7 mouse cellular contexts compared by ENCODE assay signal in the genomic region with DNA sequence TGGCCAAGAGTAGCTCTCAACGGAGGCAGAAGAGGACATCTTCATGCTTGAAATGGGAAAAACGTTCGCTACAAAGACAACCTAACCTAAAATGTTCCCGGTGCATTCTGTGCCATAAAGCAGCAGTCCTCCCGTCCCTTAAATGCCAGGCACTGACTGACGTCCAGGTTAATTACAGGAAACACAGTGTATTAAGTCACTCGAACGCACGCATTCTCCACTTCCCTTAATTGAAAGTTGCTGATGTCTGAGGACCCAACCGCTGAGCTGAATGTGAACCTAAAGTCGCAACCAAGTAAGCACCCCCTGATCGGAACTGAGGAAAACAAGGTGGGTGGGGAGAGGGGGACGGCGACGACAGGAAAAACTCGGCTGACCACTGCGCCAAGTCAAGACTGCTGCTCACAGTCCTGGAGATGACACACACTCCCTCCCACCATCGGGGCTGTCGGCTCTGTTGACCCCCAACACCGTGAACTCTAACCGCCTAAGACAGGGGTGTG. TPM values are rescaled to one million over a fixed set of nuclear protein-coding genes. Genes with fewer than 3 reads are reported as not detected.
DNase-seq lines count a peak whose midpoint lies in the region; ATAC-seq and TF ChIP-seq lines count a peak whose summit lies in the region.

No protein-coding gene starts in this region.

- peaks cover 8% of the 10 kb centered on the region for H3K4me1 ChIP-seq in thymus, adult 2 months (replicated peaks; ENCODE audit: control insufficient read depth, insufficient read depth, low read length)
- H3K4me1 ChIP-seq in hindbrain, embryonic 12.5 days = peaks cover 19% of the 10 kb centered on the region

- H3K27me3 ChIP-seq in thymus, adult 2 months (ENCODE audit: control insufficient read depth, insufficient read depth, low read length) = no peaks in the 10 kb centered on the region
- H3K27me3 ChIP-seq in hindbrain, embryonic 12.5 days = no peaks in the 10 kb centered on the region

- TF ChIP-seq POLR2A in thymus, adult 2 months (IDR thresholded peaks at IDR 0.05; ENCODE audit: control insufficient read depth, extremely low read depth, insufficient read depth, low read length, poor library complexity) = 0 out of 2 replicates have a peak, but pooled peaks have one; percentile 3

- H3K36me3 ChIP-seq in thymus, adult 2 months (ENCODE audit: control insufficient read depth, insufficient read depth, low read length) = no peaks in the 10 kb centered on the region
- H3K36me3 ChIP-seq in hindbrain, embryonic 12.5 days = no peaks in the 10 kb centered on the region

- H3K27ac ChIP-seq in thymus, adult 2 months (ENCODE audit: control insufficient read depth, insufficient read depth, low read length) = no peak overlapping the region
- peak overlapping the region; percentile 89 for H3K27ac ChIP-seq in hindbrain, embryonic 12.5 days

- peak overlapping the region; percentile 80 for H3K4me3 ChIP-seq in thymus, adult 2 months (ENCODE audit: control insufficient read depth, insufficient read depth, low read length)
- peak overlapping the region; percentile 96 for H3K4me3 ChIP-seq in hindbrain, embryonic 12.5 days

- peak overlapping the region; percentile 89 for H3K4me2 ChIP-seq in hindbrain, embryonic 12.5 days (replicated peaks)

- 1% methylated on average over 21 of the region's 21 CpGs for WGBS in thymus, adult 2 months
- WGBS in hindbrain, embryonic 12.5 days = 4% methylated on average over 21 of the region's 21 CpGs

- DNase-seq in thymus, adult 2 months = no peak
- DNase-seq in thymus, adult 18-20 months = no peak
- no peak for DNase-seq in frontal cortex, postnatal 36 days (ENCODE audit: low spot score in 2 of 2)
- DNase-seq in adrenal gland, postnatal 10 days = no peak

- H3K9me3 ChIP-seq in hindbrain, embryonic 12.5 days (replicated peaks) = no peaks in the 10 kb centered on the region

- peak overlapping the region; percentile 95 for H3K9ac ChIP-seq in hindbrain, embryonic 12.5 days

- TF ChIP-seq CTCF in thymus, adult 2 months (IDR thresholded peaks at IDR 0.05; ENCODE audit: borderline replicate concordance, control insufficient read depth, extremely low read depth, insufficient read depth, low read length, poor library complexity) = no peak

- ATAC-seq in common myeloid progenitor, adult 5-6 weeks (replicated peaks; ENCODE audit: low read depth, poor library complexity, severe bottlenecking) = peak; percentile 48
- no peak; the same call in 1 of the 2 replicates for ATAC-seq in hindbrain, embryonic 12.5 days (ENCODE audit: low FRiP score)
- peak; percentile 73 for ATAC-seq in megakaryocyte, adult 5-6 weeks (ENCODE audit: poor library complexity, severe bottlenecking)

RNA-seq across cellular contexts. Expression of a gene that starts 0.7 kb away (rescaled TPM):
- 14.0 and 16.1 TPM in 2 replicates for polyA plus RNA-seq in thymus, adult 2 months (2012; rRNA removed)
- 35.6 and 40.6 TPM in 2 replicates for total RNA-seq in common myeloid progenitor, adult 5-6 weeks (2017)
- 100 and 104 TPM in 2 replicates for polyA plus RNA-seq in hindbrain, embryonic 12.5 days (2016; fragmentation: Nextera tagmentation; extraction: Ambion mirVana)
- 43.9 and 53.0 TPM in 2 replicates for total RNA-seq in megakaryocyte, adult 5-6 weeks (2015)
- 49.9 and 51.0 TPM in 2 replicates for total RNA-seq in megakaryocyte, adult 5-6 weeks (2017)
- 10 to 100 TPM; 52.0 to 53.2 TPM for total RNA-seq in adrenal gland, postnatal 10 days (2021)

RNA-seq across cellular contexts. Expression of a gene that starts 38.7 kb away (rescaled TPM):
- polyA plus RNA-seq in thymus, adult 2 months (2012; rRNA removed) = 15.0 and 15.1 TPM in 2 replicates
- total RNA-seq in common myeloid progenitor, adult 5-6 weeks (2017) = 25.2 and 33.5 TPM in 2 replicates
- polyA plus RNA-seq in hindbrain, embryonic 12.5 days (2016; fragmentation: Nextera tagmentation; extraction: Ambion mirVana) = 29.6 and 33.8 TPM in 2 replicates
- 21.2 and 21.5 TPM in 2 replicates for total RNA-seq in megakaryocyte, adult 5-6 weeks (2015)
- total RNA-seq in megakaryocyte, adult 5-6 weeks (2017) = 43.2 and 66.3 TPM in 2 replicates
- total RNA-seq in adrenal gland, postnatal 10 days (2021) = 10 to 100 TPM; 36.9 to 37.0 TPM

RNA-seq across cellular contexts. Expression of a gene that starts 40.6 kb away (rescaled TPM):
- 65.9 and 74.4 TPM in 2 replicates for polyA plus RNA-seq in thymus, adult 2 months (2012; rRNA removed)
- total RNA-seq in common myeloid progenitor, adult 5-6 weeks (2017) = 61.5 and 77.1 TPM in 2 replicates
- polyA plus RNA-seq in hindbrain, embryonic 12.5 days (2016; fragmentation: Nextera tagmentation; extraction: Ambion mirVana) = 51.6 and 52.0 TPM in 2 replicates
- total RNA-seq in megakaryocyte, adult 5-6 weeks (2015) = 25.7 and 29.6 TPM in 2 replicates
- total RNA-seq in megakaryocyte, adult 5-6 weeks (2017) = 46.1 and 50.1 TPM in 2 replicates
- total RNA-seq in adrenal gland, postnatal 10 days (2021) = 10 to 100 TPM; 41.6 to 44.6 TPM
